Mouse (Mus musculus) small intestine, adult 2 months (tissue): ENCODE measurements around the gene Pitpnc1. TPM values are rescaled to one million over a fixed set of nuclear protein-coding genes. Genes with fewer than 3 reads are reported as not detected.

Experiments
- H3K27ac ChIP-seq: fragments of 200-500 bp; 2 replicates; pipeline ENCODE4 v1.5.1; 2012; ENCODE audit warnings: low read depth, low read length, control low read depth, inconsistent platforms; ENCODE audit not compliant: insufficient read depth
- H3K27me3 ChIP-seq: fragments of 200-500 bp; 2 replicates; pipeline ENCODE4 v1.6.1; 2012; ENCODE audit warnings: mild to moderate bottlenecking, moderate library complexity, low read length, inconsistent platforms; ENCODE audit not compliant: control insufficient read depth, insufficient read depth
- H3K36me3 ChIP-seq: fragments of 200-500 bp; 2 replicates; pipeline ENCODE4 v1.6.1; 2012; ENCODE audit warnings: mild to moderate bottlenecking, low read length, control low read depth, inconsistent platforms; ENCODE audit not compliant: control insufficient read depth, insufficient read depth
- H3K4me1 ChIP-seq: fragments of 200-500 bp; 2 replicates; pipeline ENCODE4 v1.6.1; 2012; ENCODE audit warnings: low read length, inconsistent platforms, mixed read lengths; ENCODE audit not compliant: control insufficient read depth, insufficient read depth, insufficient read length
- H3K4me3 ChIP-seq: fragments of 200-500 bp; 2 replicates; pipeline ENCODE4 v1.5.1; 2012; ENCODE audit warnings: low read depth, mild to moderate bottlenecking, control low read depth, inconsistent platforms, low read length, moderate library complexity
- CTCF ChIP-seq: fragments of 200-500 bp; IDR thresholded peaks from 2 replicates; pipeline ENCODE4 v1.5.1; 2012; ENCODE audit warnings: low read depth, mild to moderate bottlenecking, control low read depth, inconsistent platforms, low read length, moderate library complexity, mixed read lengths; ENCODE audit not compliant: insufficient replicate concordance, insufficient read length; ENCODE audit errors: extremely low read depth
- POLR2A ChIP-seq: fragments of 200-500 bp; IDR thresholded peaks from 2 replicates; pipeline ENCODE4 v1.6.1; 2012; ENCODE audit warnings: low read depth, mild to moderate bottlenecking, control low read depth, inconsistent platforms, low read length, moderate library complexity
- WGBS: fragments of 180-500 bp; shearing (Covaris S2); methylation state at CpG from one replicate; pipeline ENCODE4 v1.1.7; 2018; 5-methylcytosine and 5-hydroxymethylcytosine counted together
- polyA plus RNA-seq: library from polyadenylated mRNA; depleted of rRNA; stranded (reverse); fragments of >200 nt; gene quantifications from 2 replicates; pipeline ENCODE4 v1.2.3, GENCODE M21; 2012

The Pitpnc1 gene
- polyA plus RNA-seq, 1 experiment, result 1.5 TPM

DNA sequence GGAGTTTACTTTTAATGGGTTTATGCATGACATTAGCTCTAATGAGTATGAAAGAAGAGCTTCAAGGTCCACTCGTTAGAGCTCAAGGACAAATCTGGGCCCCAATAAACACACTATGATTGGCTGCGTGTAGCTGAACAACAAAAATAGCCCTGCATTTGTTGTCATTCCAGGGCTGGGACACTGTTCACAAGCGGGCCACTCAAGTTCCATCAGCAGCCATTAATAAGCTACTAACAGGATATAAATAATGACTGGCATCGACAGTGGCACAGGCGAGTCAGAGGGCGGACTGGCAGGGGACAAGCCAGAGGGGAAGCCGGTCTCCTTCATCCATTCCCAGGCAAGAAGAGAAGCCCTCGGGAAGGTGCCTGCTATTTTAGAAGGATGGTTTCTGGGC is 219.6 kb downstream of the Pitpnc1 start:
- H3K27ac ChIP-seq, result no peak overlapping the region
- no peak overlapping the region for H3K4me3 ChIP-seq
- 93% methylated on average over 8 of the region's 8 CpGs for WGBS
- H3K27me3 ChIP-seq, result no peaks in the 10 kb centered on the region
- TF ChIP-seq CTCF, result no peak
- TF ChIP-seq POLR2A, result no peak
- no peaks in the 10 kb centered on the region for H3K36me3 ChIP-seq
- no peaks in the 10 kb centered on the region for H3K4me1 ChIP-seq

- Histone ChIP-seq H3K4me3 (no peak overlapping the region), H3K27me3 (no peaks in the 10 kb centered on the region), H3K4me1 (no peaks in the 10 kb centered on the region), H3K27ac (no peak overlapping the region), H3K36me3 (no peaks in the 10 kb centered on the region)
- no peak for TF ChIP-seq CTCF
- TF ChIP-seq POLR2A, result no peak
- WGBS, result 37% methylated on average over 7 of the region's 7 CpGs
Measured at GRCm38 (mm10) chr11:107248753-107249152, 221.7 kb downstream of the Pitpnc1 start.

- 93% methylated on average over 7 of the region's 7 CpGs for WGBS
- H3K36me3 ChIP-seq, result no peaks in the 10 kb centered on the region
Measured at GRCm38 (mm10) chr11:107245657-107246056, 224.8 kb downstream of the Pitpnc1 start.

DNA sequence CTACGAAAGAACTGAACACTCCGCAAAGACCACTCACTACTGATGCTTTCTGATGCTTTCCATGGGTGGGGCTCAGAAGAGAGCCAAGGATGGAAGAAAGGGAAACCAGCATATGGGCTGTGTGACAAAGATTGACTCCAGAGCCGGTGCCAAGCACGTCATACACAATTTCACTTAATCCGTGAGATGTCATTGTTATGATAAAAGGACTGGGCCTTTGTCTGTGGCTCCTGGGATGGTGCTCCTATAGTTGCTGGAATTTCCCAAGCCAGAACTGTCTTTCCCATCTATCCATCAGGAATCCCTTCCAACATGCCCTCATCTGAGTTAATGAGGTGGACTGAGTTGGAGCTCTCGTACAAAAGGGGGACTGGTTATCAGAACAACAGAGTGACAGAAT is 227.4 kb downstream of the Pitpnc1 start:
- 88% methylated on average over 6 of the region's 6 CpGs for WGBS
- Histone ChIP-seq H3K27ac (no peak overlapping the region), H3K4me3 (no peak overlapping the region), H3K36me3 (no peaks in the 10 kb centered on the region), H3K4me1 (no peaks in the 10 kb centered on the region), H3K27me3 (no peaks in the 10 kb centered on the region)
- no peak for TF ChIP-seq CTCF
- TF ChIP-seq POLR2A, result no peak

More at GRCm38 (mm10) chr11:107245657-107246056, 224.8 kb downstream of the Pitpnc1 start:
- no peak overlapping the region for H3K27ac ChIP-seq
- TF ChIP-seq CTCF (no peak), POLR2A (no peak)
- H3K4me3 ChIP-seq, result no peak overlapping the region
- H3K27me3 ChIP-seq, result no peaks in the 10 kb centered on the region
- no peaks in the 10 kb centered on the region for H3K4me1 ChIP-seq

DNA sequence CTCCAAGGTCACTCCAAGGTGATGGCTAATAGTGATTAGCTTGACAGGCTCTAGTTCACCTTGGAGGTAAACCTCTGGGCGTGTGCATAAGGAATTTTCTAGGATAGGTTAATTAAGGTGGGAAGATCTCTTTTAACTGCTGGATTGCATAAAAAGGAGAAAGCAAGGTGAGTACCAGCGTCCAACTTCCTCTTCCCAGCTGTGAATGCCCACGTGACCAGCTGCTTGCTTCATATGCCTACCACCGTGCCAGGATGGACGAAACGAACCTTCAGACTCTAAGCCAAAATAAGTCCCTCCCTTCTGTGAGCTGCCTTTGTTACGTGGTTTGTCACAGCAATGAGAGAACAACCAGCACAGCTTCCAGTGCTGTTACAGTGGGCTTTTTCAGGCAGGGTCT is 228.8 kb downstream of the Pitpnc1 start:
- Histone ChIP-seq H3K4me3 (no peak overlapping the region), H3K27me3 (no peaks in the 10 kb centered on the region), H3K36me3 (no peaks in the 10 kb centered on the region), H3K4me1 (no peaks in the 10 kb centered on the region), H3K27ac (no peak overlapping the region)
- TF ChIP-seq POLR2A (no peak), CTCF (no peak)
- WGBS, result 52% methylated on average over 7 of the region's 7 CpGs

DNA sequence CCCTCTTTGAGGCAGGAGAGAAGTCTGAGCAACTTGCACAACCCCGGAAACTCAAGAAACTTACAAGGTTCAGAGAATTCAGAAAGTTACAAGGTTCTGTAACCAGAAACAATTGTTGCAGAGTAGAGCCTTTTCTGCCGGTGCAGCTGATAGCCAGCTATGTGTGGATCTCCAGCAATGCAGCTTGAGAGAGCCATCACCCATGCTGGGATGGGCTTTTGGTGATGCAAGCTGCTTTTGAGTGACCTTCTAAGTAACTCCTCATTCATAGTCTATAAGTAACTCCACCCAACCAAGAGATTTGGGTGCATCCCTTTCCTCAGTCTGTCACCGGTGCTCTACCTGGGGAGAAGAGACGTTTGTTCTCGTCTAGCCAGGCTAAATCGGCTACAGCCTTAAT is 232.0 kb downstream of the Pitpnc1 start:
- H3K36me3 ChIP-seq, result no peaks in the 10 kb centered on the region
- TF ChIP-seq CTCF, result no peak
- TF ChIP-seq POLR2A, result no peak
- H3K27me3 ChIP-seq, result no peaks in the 10 kb centered on the region
- no peak overlapping the region for H3K4me3 ChIP-seq
- no peak overlapping the region for H3K27ac ChIP-seq
- no peaks in the 10 kb centered on the region for H3K4me1 ChIP-seq
- WGBS, result 91% methylated on average over 6 of the region's 6 CpGs

GRCm38 (mm10) chr11:107237532-107237931 is 233.0 kb downstream of the Pitpnc1 start:
- no peaks in the 10 kb centered on the region for H3K36me3 ChIP-seq
- H3K27me3 ChIP-seq, result no peaks in the 10 kb centered on the region
- TF ChIP-seq POLR2A (no peak), CTCF (no peak)
- H3K4me1 ChIP-seq, result no peaks in the 10 kb centered on the region
- WGBS, result 77% methylated on average over 4 of the region's 4 CpGs
- no peak overlapping the region for H3K4me3 ChIP-seq
- H3K27ac ChIP-seq, result no peak overlapping the region

- Histone ChIP-seq H3K36me3 (no peaks in the 10 kb centered on the region), H3K27me3 (no peaks in the 10 kb centered on the region), H3K4me1 (no peaks in the 10 kb centered on the region), H3K27ac (no peak overlapping the region), H3K4me3 (no peak overlapping the region)
- TF ChIP-seq POLR2A, result no peak
- no peak for TF ChIP-seq CTCF
- WGBS, result 88% methylated on average over 5 of the region's 5 CpGs
Measured at GRCm38 (mm10) chr11:107233252-107233890, 237.1 kb downstream of the Pitpnc1 start.
